Mouse (Mus musculus) hindbrain, postnatal 0 days (tissue): Measurements from ENCODE around the gene Cmip. TPM values are rescaled to one million over a fixed set of nuclear protein-coding genes. Genes with fewer than 3 reads are reported as not detected.

Experiments
- ATAC-seq: fragments of 200-750 bp; cut with Nextera tagmentation; 2 replicates; pipeline ENCODE4 v1.8.0; 2017; ENCODE audit warnings: mild to moderate bottlenecking, moderate TSS enrichment, moderate library complexity
- DNase-seq: peaks from one replicate; pipeline ENCODE4 v3.0.0-alpha.2; 2015; ENCODE audit warnings: low spot score
- H3K27ac ChIP-seq: fragments of 300-500 bp; sonication (generic); 2 replicates; pipeline ENCODE4 v1.5.1; 2014; ENCODE audit warnings: mild to moderate bottlenecking
- H3K27me3 ChIP-seq: fragments of 300-500 bp; sonication (generic); 2 replicates; pipeline ENCODE4 v1.6.1; 2014; ENCODE audit warnings: low read length, mixed read lengths; ENCODE audit not compliant: insufficient read depth
- H3K36me3 ChIP-seq: fragments of 300-500 bp; sonication (generic); 2 replicates; pipeline ENCODE4 v1.6.1; 2014; ENCODE audit warnings: low read length, mixed read lengths; ENCODE audit not compliant: insufficient read depth
- H3K4me1 ChIP-seq: fragments of 300-500 bp; sonication (generic); 2 replicates; pipeline ENCODE4 v1.6.1; 2014; ENCODE audit warnings: antibody characterized with exemption, low read length, mixed read lengths; ENCODE audit not compliant: insufficient read depth
- H3K4me2 ChIP-seq: fragments of 300-500 bp; sonication (generic); 2 replicates; pipeline ENCODE4 v1.6.1; 2014; ENCODE audit warnings: low read depth, mild to moderate bottlenecking, low read length, moderate library complexity, mixed read lengths
- H3K4me3 ChIP-seq: fragments of 300-500 bp; sonication (generic); 2 replicates; pipeline ENCODE4 v1.5.1; 2014; ENCODE audit warnings: low read length
- H3K9ac ChIP-seq: fragments of 300-500 bp; sonication (generic); replicated peaks from 2 replicates; pipeline ENCODE4 v1.6.1; 2014; ENCODE audit warnings: mild to moderate bottlenecking, low read length, moderate library complexity, mixed read lengths
- H3K9me3 ChIP-seq: fragments of 300-500 bp; sonication (generic); 2 replicates; pipeline ENCODE4 v1.6.1; 2016; ENCODE audit warnings: low read length, mixed read lengths
- CTCF ChIP-seq: IDR thresholded peaks from 2 replicates; pipeline ENCODE4 v1.5.1; 2016; ENCODE audit warnings: antibody characterized with exemption, control low read depth, low read depth
- WGBS: fragments of 180-500 bp; shearing (Covaris S2); extraction: QIAGEN DNeasy Blood & Tissue Kit; methylation state at CpG from one replicate; pipeline ENCODE4 v1.1.7; 2014; 5-methylcytosine and 5-hydroxymethylcytosine counted together
- polyA plus RNA-seq: library from polyadenylated mRNA; unstranded; fragments of >200 nt; fragmentation: Nextera tagmentation; extraction: Ambion mirVana; gene quantifications from 2 replicates; pipeline ENCODE4 v1.2.1, GENCODE M21; 2015
- total RNA-seq: library from RNA; depleted of rRNA; stranded (reverse); fragments of >200 nt; gene quantifications from 2 replicates; pipeline ENCODE4 v1.2.3, GENCODE M21; 2014

Cmip gene
- total and polyA plus RNA-seq, 2 experiments from 2014 or later: 163 to 230 TPM

DNA sequence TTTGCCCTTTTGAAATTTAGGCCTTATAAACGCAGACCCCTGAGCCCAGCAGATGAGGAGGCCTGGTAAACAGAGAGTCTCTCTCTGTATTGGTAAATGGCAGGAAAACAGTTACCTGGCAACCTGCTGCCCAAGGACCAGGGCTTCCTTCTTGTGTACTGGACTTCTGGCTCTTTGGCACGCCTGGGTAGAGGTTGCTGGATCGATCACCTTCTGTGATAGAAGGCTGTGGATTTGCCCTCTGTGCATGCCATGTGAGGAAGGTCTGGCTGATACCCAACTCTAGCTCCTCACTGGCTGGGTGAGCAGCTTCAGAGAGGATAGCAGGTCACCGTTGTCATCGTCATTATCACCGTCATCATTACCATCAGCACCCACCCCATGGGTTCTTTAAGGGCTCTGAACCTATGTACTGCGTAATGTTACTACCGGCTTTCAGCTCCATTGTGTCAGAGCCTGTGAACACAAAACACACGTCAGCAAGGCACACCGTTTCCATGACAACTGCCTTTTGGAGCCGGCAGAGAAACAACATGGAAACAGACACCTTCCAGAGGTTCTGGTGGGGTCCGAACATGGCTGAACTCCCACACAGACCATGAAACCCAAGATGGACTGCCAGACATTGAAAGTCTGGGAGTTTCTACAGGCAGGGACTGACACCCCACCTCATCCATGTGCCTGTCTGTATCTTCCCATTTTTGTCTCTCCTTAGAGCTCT, 98.4 kb downstream of the Cmip start:
- WGBS: 62% methylated on average over 12 of the region's 12 CpGs
- TF ChIP-seq CTCF: no peak
- peaks cover 8% of the 10 kb centered on the region; the same call in 1 of the 2 replicates for H3K4me1 ChIP-seq
- ATAC-seq (no peak), DNase-seq (peak; percentile 58)
- no peaks in the 10 kb centered on the region for H3K9me3 ChIP-seq
- no peaks in the 10 kb centered on the region for H3K27me3 ChIP-seq
- no peak overlapping the region for H3K4me2 ChIP-seq
- no peak overlapping the region for H3K9ac ChIP-seq
- no peaks in the 10 kb centered on the region for H3K36me3 ChIP-seq
- no peak overlapping the region for H3K4me3 ChIP-seq
- no peak overlapping the region for H3K27ac ChIP-seq

DNA sequence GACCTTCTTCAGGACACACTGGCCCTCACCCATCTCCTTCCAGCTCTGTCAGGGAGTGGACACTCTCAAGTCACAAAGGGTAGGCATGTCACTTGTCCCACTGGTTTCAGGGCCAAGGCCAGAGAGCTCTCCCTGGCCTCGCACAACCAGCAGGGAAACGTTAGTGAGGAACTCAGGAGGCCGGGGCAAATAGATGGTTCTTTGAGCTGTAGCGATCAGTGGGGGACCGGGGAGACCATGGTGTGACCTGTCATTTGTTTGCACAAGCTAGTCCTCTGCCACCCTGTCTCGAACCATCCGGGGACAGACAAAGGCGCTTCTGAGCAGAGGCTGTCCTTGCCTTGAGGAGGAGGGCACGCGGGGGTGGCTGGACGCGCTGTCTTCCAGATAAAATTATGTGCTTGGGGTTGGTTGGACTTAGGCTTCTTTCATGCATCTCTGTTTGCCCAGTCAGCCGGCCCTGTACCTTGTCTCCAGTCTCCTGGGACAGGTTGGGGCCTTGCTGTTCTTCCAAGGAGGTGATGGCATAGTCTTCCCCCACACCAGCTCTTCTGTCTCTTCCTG, 99.3 kb downstream of the Cmip start:
- no peaks in the 10 kb centered on the region for H3K9me3 ChIP-seq
- 89% methylated on average over 13 of the region's 13 CpGs for WGBS
- no peaks in the 10 kb centered on the region for H3K27me3 ChIP-seq
- H3K9ac ChIP-seq: no peak overlapping the region
- no peak overlapping the region for H3K4me2 ChIP-seq
- DNase-seq (no peak), ATAC-seq (no peak)
- H3K4me3 ChIP-seq: no peak overlapping the region
- no peaks in the 10 kb centered on the region for H3K36me3 ChIP-seq
- no peak overlapping the region for H3K27ac ChIP-seq
- H3K4me1 ChIP-seq: peaks cover 8% of the 10 kb centered on the region; the same call in 1 of the 2 replicates
- no peak for TF ChIP-seq CTCF

DNA sequence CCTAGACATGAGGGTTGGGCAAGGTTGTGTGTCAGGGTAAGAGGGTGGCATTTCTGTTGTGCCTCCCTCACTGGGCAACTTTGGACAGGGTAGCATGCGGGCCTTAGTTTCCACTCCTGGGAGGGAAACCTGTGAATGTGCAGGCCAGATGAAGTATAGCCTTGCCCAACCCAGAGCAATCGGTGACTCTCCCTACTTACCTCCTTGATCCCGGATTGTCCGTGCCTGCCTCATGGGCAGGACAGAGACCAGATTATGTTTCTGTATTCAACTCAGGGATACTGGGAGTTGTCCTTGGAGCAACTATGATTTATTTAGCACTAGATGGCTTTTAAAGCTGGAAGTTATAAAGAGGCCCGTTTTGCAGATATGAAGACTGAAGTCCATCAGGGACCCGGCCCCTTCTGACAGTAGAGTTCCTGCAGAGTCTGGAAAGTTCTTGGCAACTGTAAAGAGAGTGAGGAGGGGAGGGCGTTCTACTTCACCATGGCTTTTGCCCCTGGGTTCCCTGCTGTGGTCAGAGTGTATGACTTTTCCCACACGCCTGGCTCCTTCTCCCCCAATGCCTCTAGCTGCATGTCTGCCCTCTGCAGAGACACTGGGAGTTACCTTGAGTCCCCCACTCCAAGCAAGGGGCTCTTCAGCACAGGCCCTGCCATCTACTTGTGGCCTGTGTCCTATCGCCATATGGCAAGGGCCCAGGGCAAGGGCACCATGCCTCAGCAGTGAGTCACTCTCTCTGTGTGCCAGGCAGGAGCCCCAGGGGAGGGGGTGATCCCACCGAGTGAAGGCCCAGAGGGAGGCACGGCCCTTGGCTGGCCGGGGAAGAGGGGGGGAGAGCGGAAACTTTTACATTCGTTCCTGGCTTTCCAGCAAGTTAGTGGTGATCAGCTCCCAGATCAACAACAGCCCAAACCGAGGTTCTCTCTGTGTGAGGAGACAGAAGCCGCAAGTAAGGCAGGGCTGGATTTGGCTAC, 100.9 kb downstream of the Cmip start:
- TF ChIP-seq CTCF: no peak
- no peaks in the 10 kb centered on the region for H3K9me3 ChIP-seq
- H3K4me3 ChIP-seq: no peak overlapping the region
- WGBS: 89% methylated on average over 16 of the region's 16 CpGs
- H3K27ac ChIP-seq: no peak overlapping the region
- DNase-seq: no peak
- H3K9ac ChIP-seq: no peak overlapping the region
- no peaks in the 10 kb centered on the region for H3K27me3 ChIP-seq
- ATAC-seq: no peak
- H3K4me2 ChIP-seq: no peak overlapping the region
- peaks cover 8% of the 10 kb centered on the region; the same call in 1 of the 2 replicates for H3K4me1 ChIP-seq
- no peaks in the 10 kb centered on the region for H3K36me3 ChIP-seq

DNA sequence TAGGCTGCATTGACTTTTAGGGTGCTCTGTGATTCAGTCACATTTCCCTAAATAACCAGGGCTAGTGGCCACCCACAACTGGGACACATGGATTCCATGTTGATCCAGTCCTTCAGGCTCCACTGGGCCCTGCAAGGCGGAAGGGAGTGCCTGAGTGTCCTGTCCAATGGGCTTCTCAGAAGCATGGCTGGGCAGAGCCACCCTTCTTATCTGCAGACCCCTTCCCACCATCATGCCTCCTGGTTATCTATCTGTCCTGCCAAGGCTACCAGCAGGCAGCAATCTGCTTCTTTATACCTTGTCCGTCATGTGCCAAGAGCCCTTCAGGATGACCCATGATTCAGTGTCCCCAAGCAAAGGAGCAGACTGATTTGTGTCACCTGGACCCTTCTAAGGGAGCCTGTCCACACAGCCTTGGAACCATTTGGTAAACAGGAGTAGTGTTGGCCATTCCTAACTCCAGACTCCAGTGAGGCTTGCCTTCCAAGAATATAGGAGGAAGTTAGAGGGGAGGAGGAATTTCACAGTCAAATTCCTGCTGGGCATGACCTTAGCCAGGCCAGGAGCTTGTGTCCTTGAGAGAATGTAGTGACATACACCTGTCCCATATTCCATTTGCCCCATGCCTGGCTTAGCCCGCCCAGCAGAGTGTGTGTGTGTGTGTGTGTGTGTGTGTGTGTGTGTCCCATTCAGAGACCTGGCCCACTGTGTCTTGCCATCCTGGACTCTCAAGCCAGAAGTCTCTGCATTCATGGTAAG, 103.5 kb downstream of the Cmip start:
- Histone ChIP-seq H3K27ac (no peak overlapping the region), H3K4me3 (no peak overlapping the region), H3K9me3 (no peaks in the 10 kb centered on the region), H3K4me1 (peaks cover 12% of the 10 kb centered on the region; the same call in 1 of the 2 replicates), H3K27me3 (no peaks in the 10 kb centered on the region), H3K36me3 (no peaks in the 10 kb centered on the region), H3K9ac (no peak overlapping the region), H3K4me2 (no peak overlapping the region)
- ATAC-seq: no peak
- no peak for DNase-seq
- no peak for TF ChIP-seq CTCF
- WGBS: 89% methylated on average over 3 of the region's 3 CpGs

DNA sequence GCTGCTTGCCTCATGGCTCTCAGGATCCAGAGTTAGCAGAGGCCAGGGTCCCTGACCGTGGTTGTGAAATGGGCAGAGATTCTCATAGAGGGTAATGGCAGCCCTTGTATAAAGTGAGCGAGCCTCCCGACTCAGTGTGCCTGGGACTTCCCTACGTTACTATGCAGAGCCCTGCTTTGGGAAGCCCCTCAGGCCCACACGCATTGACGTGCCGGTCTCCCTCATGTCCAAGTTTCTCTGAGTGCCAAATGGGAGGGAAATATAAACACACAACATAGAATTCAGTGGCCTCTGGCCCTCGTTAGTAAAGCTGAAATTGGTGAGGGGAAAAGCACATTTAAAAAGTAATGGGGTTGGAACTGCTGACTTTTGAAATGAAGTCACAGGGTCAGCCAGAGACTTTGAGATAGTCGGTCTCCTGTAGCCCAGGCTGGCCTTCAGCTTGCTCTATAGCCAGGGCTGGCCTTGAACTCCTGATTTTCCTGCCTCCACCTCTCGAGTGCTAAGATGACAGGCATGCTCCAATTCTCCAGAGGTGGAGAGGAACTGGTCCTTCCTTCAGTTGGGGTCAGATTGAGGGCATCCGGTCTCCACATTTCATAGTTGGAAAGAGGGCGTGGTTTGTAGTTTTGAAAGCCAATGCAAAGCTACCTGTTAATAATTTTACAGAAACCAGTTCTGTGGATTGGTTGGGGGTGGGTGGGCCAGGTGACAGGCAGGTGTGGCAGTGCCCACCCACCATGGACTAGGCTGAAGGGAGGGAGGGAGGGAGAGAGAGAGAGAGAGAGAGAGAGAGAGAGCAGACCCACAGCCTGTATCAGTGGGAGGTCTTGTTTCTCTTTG, 105.0 kb downstream of the Cmip start:
- Histone ChIP-seq H3K4me2 (no peak overlapping the region), H3K4me3 (no peak overlapping the region), H3K4me1 (peaks cover 13% of the 10 kb centered on the region), H3K36me3 (no peaks in the 10 kb centered on the region), H3K9ac (no peak overlapping the region), H3K27me3 (no peaks in the 10 kb centered on the region), H3K9me3 (no peaks in the 10 kb centered on the region), H3K27ac (no peak overlapping the region)
- TF ChIP-seq CTCF: no peak
- ATAC-seq (no peak), DNase-seq (no peak)
- WGBS: 76% methylated on average over 12 of the region's 12 CpGs
